Mouse (Mus musculus): ENCODE measurements around the gene Hist1h2ad. TPM values are rescaled to one million over a fixed set of nuclear protein-coding genes. Genes with fewer than 3 reads are reported as not detected.
"Not testable (repeated sequence)": the region's sequence is repeated elsewhere in the genome, so short reads cannot be mapped to it uniquely, and the experiment has no call there.

Gene Hist1h2ad
- polyA plus RNA-seq, 1 experiment = 9.6 TPM

GRCm38 (mm10) chr13:23532262-23533075, 41.7 kb upstream of the Hist1h2ad start:
- H3K9me3 ChIP-seq = no peaks in the 10 kb centered on the region
- peaks cover 52% of the 10 kb centered on the region for H3K4me1 ChIP-seq
- H3K36me3 ChIP-seq (replicated peaks; ENCODE audit: low read length) = no peaks in the 10 kb centered on the region
- H3K4me3 ChIP-seq (replicated peaks) = peak overlapping the region; percentile 91
- TF ChIP-seq GATA1 (IDR thresholded peaks at IDR 0.05; ENCODE audit: borderline replicate concordance, low read length) (no peak), FLI1 (IDR thresholded peaks at IDR 0.05; ENCODE audit: low read length) (no peak)
- no peaks in the 10 kb centered on the region for H3K27me3 ChIP-seq (replicated peaks)

GRCm38 (mm10) chr13:23533560-23534367, 40.4 kb upstream of the Hist1h2ad start, which contains the start of gene Hist1h2af:
Hist1h2af (plus strand) TSS chr13:23533906.
- peaks cover 59% of the 10 kb centered on the region for H3K4me1 ChIP-seq
- peak within 1 kb of the TSS; percentile 95 for H3K4me3 ChIP-seq (replicated peaks)
- not testable (repeated sequence) for H3K36me3 ChIP-seq (replicated peaks; ENCODE audit: low read length); H3K9me3 ChIP-seq; H3K27me3 ChIP-seq (replicated peaks)

- no peaks in the 10 kb centered on the region for H3K27me3 ChIP-seq (replicated peaks)
- H3K9me3 ChIP-seq = no peaks in the 10 kb centered on the region
- H3K36me3 ChIP-seq (replicated peaks; ENCODE audit: low read length) = no peaks in the 10 kb centered on the region
- TF ChIP-seq FLI1 (IDR thresholded peaks at IDR 0.05; ENCODE audit: low read length) (no peak), GATA1 (IDR thresholded peaks at IDR 0.05; ENCODE audit: borderline replicate concordance, low read length) (no peak)
- H3K4me3 ChIP-seq (replicated peaks) = peak overlapping the region; percentile 95
- H3K4me1 ChIP-seq = peaks cover 61% of the 10 kb centered on the region
These were observed 39.6 kb upstream of the Hist1h2ad start for GRCm38 (mm10) chr13:23534368-23535131.

GRCm38 (mm10) chr13:23535137-23536075, 38.8 kb upstream of the Hist1h2ad start, which contains the start of gene Hist1h3g:
Hist1h3g (plus strand) TSS chr13:23535422.
- H3K9me3 ChIP-seq; H3K36me3 ChIP-seq (replicated peaks; ENCODE audit: low read length); H3K27me3 ChIP-seq (replicated peaks): not testable (repeated sequence)
- H3K4me1 ChIP-seq = peaks cover 60% of the 10 kb centered on the region
- H3K4me3 ChIP-seq (replicated peaks) = peak within 1 kb of the TSS; percentile 95

GRCm38 (mm10) chr13:23536076-23536822, 37.9 kb upstream of the Hist1h2ad start:
- no peaks in the 10 kb centered on the region for H3K27me3 ChIP-seq (replicated peaks)
- TF ChIP-seq GATA1 (IDR thresholded peaks at IDR 0.05; ENCODE audit: borderline replicate concordance, low read length) (no peak), FLI1 (IDR thresholded peaks at IDR 0.05; ENCODE audit: low read length) (no peak)
- no peaks in the 10 kb centered on the region for H3K36me3 ChIP-seq (replicated peaks; ENCODE audit: low read length)
- peak overlapping the region; percentile 87 for H3K4me3 ChIP-seq (replicated peaks)
- H3K9me3 ChIP-seq = no peaks in the 10 kb centered on the region
- H3K4me1 ChIP-seq = peaks cover 65% of the 10 kb centered on the region

- H3K9me3 ChIP-seq = no peaks in the 10 kb centered on the region
- H3K4me3 ChIP-seq (replicated peaks) = peak overlapping the region; percentile 18
- H3K27me3 ChIP-seq (replicated peaks) = no peaks in the 10 kb centered on the region
- no peaks in the 10 kb centered on the region for H3K36me3 ChIP-seq (replicated peaks; ENCODE audit: low read length)
- TF ChIP-seq GATA1 (IDR thresholded peaks at IDR 0.05; ENCODE audit: borderline replicate concordance, low read length) = no peak
- TF ChIP-seq FLI1 (IDR thresholded peaks at IDR 0.05; ENCODE audit: low read length) = no peak
- peaks cover 64% of the 10 kb centered on the region for H3K4me1 ChIP-seq
These were observed 37.0 kb upstream of the Hist1h2ad start for GRCm38 (mm10) chr13:23537006-23537710.

GRCm38 (mm10) chr13:23538249-23538648, 35.9 kb upstream of the Hist1h2ad start:
- no peak for TF ChIP-seq FLI1 (IDR thresholded peaks at IDR 0.05; ENCODE audit: low read length)
- no peak for TF ChIP-seq GATA1 (IDR thresholded peaks at IDR 0.05; ENCODE audit: borderline replicate concordance, low read length)
- peaks cover 53% of the 10 kb centered on the region for H3K4me1 ChIP-seq
- no peak overlapping the region for H3K4me3 ChIP-seq (replicated peaks)
- no peaks in the 10 kb centered on the region for H3K27me3 ChIP-seq (replicated peaks)
- H3K36me3 ChIP-seq (replicated peaks; ENCODE audit: low read length) = no peaks in the 10 kb centered on the region
- no peaks in the 10 kb centered on the region for H3K9me3 ChIP-seq

GRCm38 (mm10) chr13:23539821-23540220, 34.4 kb upstream of the Hist1h2ad start:
- not testable (repeated sequence) for H3K36me3 ChIP-seq (replicated peaks; ENCODE audit: low read length); H3K4me3 ChIP-seq (replicated peaks)
- H3K4me1 ChIP-seq = peaks cover 44% of the 10 kb centered on the region

More at GRCm38 (mm10) chr13:23539821-23540220, 34.4 kb upstream of the Hist1h2ad start:
- not testable (repeated sequence) for H3K9me3 ChIP-seq; H3K27me3 ChIP-seq (replicated peaks)

Measured in megakaryocyte, embryonic 14.5 days (primary cell).